Mouse (Mus musculus): ENCODE results near the gene Rcan2. TPM values are rescaled to one million over a fixed set of nuclear protein-coding genes. Genes with fewer than 3 reads are reported as not detected.

Gene Rcan2
- total RNA-seq, 1 experiment from 2014 or later: not detected

Other genes with a start within 250 kb of the Rcan2 start
- gene Pla2g7, start 233.3 kb upstream of the Rcan2 start, total RNA-seq (2017): 148 to 346 TPM (median 288 TPM) in 3 replicates
- gene Tdrd6, start 171.1 kb upstream of the Rcan2 start, total RNA-seq (2017): 0.10 to 0.11 TPM in 2 of 3 replicates, not detected in the other
- gene Slc25a27, start 134.1 kb upstream of the Rcan2 start, total RNA-seq (2017): 2.9 to 7.9 TPM (median 5.0 TPM) in 3 replicates
- 7.6 to 17.5 TPM (median 13.2 TPM) in 3 replicates for gene Cyp39a1, start 133.9 kb upstream of the Rcan2 start, total RNA-seq (2017)